Mouse (Mus musculus): ENCODE results near the gene Thrap3. TPM values are rescaled to one million over a fixed set of nuclear protein-coding genes. Genes with fewer than 3 reads are reported as not detected.

The Thrap3 gene
- total and polyA plus RNA-seq, 3 experiments: 37.9 to 118 (median 100) TPM

- 85% methylated on average over 9 of the region's 9 CpGs for WGBS
- H3K27me3 ChIP-seq (ENCODE audit: control insufficient read depth, insufficient read depth, low read length): no peaks in the 10 kb centered on the region
- H3K27ac ChIP-seq: no peak overlapping the region
- H3K79me2 ChIP-seq (replicated peaks; ENCODE audit: control insufficient read depth, insufficient read depth, low read length): peaks cover 10% of the 10 kb centered on the region
- H3K9ac ChIP-seq (ENCODE audit: low read depth, low read length): no peak overlapping the region
- TF ChIP-seq POLR2A (IDR thresholded peaks at IDR 0.05; ENCODE audit: insufficient read depth, low read depth, low read length) (no peak), CTCF (IDR thresholded peaks at IDR 0.05) (no peak), EP300 (IDR thresholded peaks at IDR 0.05; ENCODE audit: insufficient read depth, low read depth, low read length) (no peak)
- intact Hi-C loops (cut with DNase I): no loop called here
- H3K4me3 ChIP-seq: no peak overlapping the region
- peaks cover 20% of the 10 kb centered on the region for H3K4me1 ChIP-seq (ENCODE audit: control insufficient read depth, insufficient read depth, low read length)
- no peaks in the 10 kb centered on the region; the same call in 1 of the 2 replicates for H3K36me3 ChIP-seq (ENCODE audit: control insufficient read depth, insufficient read depth, low read length)
- DNase-seq: no peak
Measured at GRCm38 (mm10) chr4:126115411-126115810, 87.1 kb downstream of the Thrap3 start.

Other genes starting within 250 kb of the Thrap3 start
- 1 to 10 TPM; 1.6 to 1.8 TPM for gene Csf3r, start 178.2 kb downstream of the Thrap3 start, total RNA-seq (2021)
- 2.9 and 9.0 TPM in 2 replicates for gene Csf3r, start 178.2 kb downstream of the Thrap3 start, polyA plus RNA-seq (2012; rRNA removed)
- gene Mrps15, start 155.8 kb downstream of the Thrap3 start, total RNA-seq (2021): 10 to 100 TPM; 74.9 to 78.1 TPM
- 33.7 and 40.4 TPM in 2 replicates for gene Mrps15, start 155.8 kb downstream of the Thrap3 start, polyA plus RNA-seq (2012; rRNA removed)
- 1 to 10 TPM; 1.6 to 2.8 TPM for gene Oscp1, start 144.2 kb downstream of the Thrap3 start, total RNA-seq (2021)
- 1.00 and 1.2 TPM in 2 replicates for gene Oscp1, start 144.2 kb downstream of the Thrap3 start, polyA plus RNA-seq (2012; rRNA removed)
- 10 to 100 TPM; 17.0 to 18.9 TPM for gene Lsm10, start 106.1 kb downstream of the Thrap3 start, total RNA-seq (2021)
- 33.1 and 33.8 TPM in 2 replicates for gene Lsm10, start 106.1 kb downstream of the Thrap3 start, polyA plus RNA-seq (2012; rRNA removed)
- gene Stk40, start 98.8 kb downstream of the Thrap3 start, total RNA-seq (2021): 10 to 100 TPM; 41.6 to 53.8 TPM
- 36.3 and 36.7 TPM in 2 replicates for gene Stk40, start 98.8 kb downstream of the Thrap3 start, polyA plus RNA-seq (2012; rRNA removed)
- gene Eva1b, start 55.0 kb downstream of the Thrap3 start, total RNA-seq (2021): 10 to 100 TPM in 1 of 2 experiments, 1 to 10 TPM in 1; 9.5 to 11.9 TPM
- gene Eva1b, start 55.0 kb downstream of the Thrap3 start, polyA plus RNA-seq (2012; rRNA removed): 15.2 and 19.7 TPM in 2 replicates
- gene Sh3d21, start 39.3 kb downstream of the Thrap3 start, total RNA-seq (2021): 1 to 10 TPM; 1.5 to 2.7 TPM
- 1.9 and 2.0 TPM in 2 replicates for gene Sh3d21, start 39.3 kb downstream of the Thrap3 start, polyA plus RNA-seq (2012; rRNA removed)
- gene Map7d1, start 53.6 kb upstream of the Thrap3 start, total RNA-seq (2021): 100 to 1,000 TPM; 253 to 267 TPM
- gene Map7d1, start 53.6 kb upstream of the Thrap3 start, polyA plus RNA-seq (2012; rRNA removed): 149 and 161 TPM in 2 replicates
- gene Trappc3, start 59.6 kb upstream of the Thrap3 start, total RNA-seq (2021): 10 to 100 TPM; 46.3 to 49.5 TPM
- gene Trappc3, start 59.6 kb upstream of the Thrap3 start, polyA plus RNA-seq (2012; rRNA removed): 41.0 and 65.9 TPM in 2 replicates
- under 1 TPM; 0.57 to 0.66 TPM for gene Col8a2, start 84.0 kb upstream of the Thrap3 start, total RNA-seq (2021)
- 0.45 and 0.91 TPM in 2 replicates for gene Col8a2, start 84.0 kb upstream of the Thrap3 start, polyA plus RNA-seq (2012; rRNA removed)
- gene Adprhl2, start 118.9 kb upstream of the Thrap3 start, total RNA-seq (2021): 10 to 100 TPM; 12.9 to 13.0 TPM
- gene Adprhl2, start 118.9 kb upstream of the Thrap3 start, polyA plus RNA-seq (2012; rRNA removed): 14.7 and 16.0 TPM in 2 replicates
- under 1 TPM; 0.37 to 0.39 TPM for gene Tekt2, start 122.9 kb upstream of the Thrap3 start, total RNA-seq (2021)
- gene Tekt2, start 122.9 kb upstream of the Thrap3 start, polyA plus RNA-seq (2012; rRNA removed): 1.5 and 1.9 TPM in 2 replicates
- 10 to 100 TPM; 11.0 to 12.6 TPM for gene Ago3, start 226.8 kb upstream of the Thrap3 start, total RNA-seq (2021)
- gene Ago3, start 226.8 kb upstream of the Thrap3 start, polyA plus RNA-seq (2012; rRNA removed): 6.4 and 7.1 TPM in 2 replicates